Mouse (Mus musculus): Measurements from ENCODE around the gene Gm42742. TPM values are rescaled to one million over a fixed set of nuclear protein-coding genes. Genes with fewer than 3 reads are reported as not detected.

Gene Gm42742
- total RNA-seq, 1 experiment from 2014 or later, result 8.4 TPM

DNA sequence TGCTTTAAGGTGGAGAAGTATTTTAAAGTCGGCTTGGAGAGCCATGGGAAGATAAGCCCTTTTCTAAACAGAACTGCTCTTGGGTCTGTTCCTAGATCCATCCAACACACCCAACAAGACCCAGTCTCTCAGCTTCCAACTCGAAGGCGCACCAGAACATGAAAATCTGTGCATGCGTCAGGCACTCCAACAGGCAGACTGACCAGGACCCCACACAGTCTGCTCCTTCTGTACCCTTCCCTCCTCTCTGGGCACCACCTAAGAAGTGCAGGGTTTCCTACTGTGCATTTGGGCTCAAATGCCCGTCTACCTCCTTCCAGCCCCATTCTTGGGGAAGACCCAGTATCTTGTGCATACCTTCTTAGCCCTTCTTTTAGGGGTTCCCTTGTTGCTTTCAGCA, 406 bp downstream of the Gm42742 start:
- DNase-seq, result no peak

DNA sequence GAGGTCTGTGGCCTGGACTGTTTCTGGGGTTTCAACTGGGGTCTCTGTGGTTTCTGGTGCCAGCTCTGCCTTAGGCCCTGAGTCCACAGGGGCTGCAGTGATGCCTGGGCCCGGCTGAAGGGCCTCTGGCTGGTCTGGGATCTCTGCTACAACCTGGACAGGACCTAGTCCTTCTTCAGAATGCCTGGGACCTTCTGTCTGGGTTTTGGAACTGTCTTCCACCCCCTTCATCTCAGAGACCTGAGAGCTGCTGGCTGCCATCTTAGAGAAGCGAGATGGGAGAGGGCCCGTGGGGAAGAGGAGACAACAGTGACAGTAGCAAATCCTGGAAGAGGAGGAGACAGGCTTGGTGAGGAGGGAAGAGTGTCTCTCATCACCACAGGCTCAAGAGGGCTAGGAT, 866 bp downstream of the Gm42742 start:
- no peak for DNase-seq

- DNase-seq, result no peak
Observed at GRCm38 (mm10) chr7:127019306-127019960, 1.5 kb downstream of the Gm42742 start.

GRCm38 (mm10) chr7:127018416-127019305, 2.2 kb downstream of the Gm42742 start:
- no peak for DNase-seq

DNA sequence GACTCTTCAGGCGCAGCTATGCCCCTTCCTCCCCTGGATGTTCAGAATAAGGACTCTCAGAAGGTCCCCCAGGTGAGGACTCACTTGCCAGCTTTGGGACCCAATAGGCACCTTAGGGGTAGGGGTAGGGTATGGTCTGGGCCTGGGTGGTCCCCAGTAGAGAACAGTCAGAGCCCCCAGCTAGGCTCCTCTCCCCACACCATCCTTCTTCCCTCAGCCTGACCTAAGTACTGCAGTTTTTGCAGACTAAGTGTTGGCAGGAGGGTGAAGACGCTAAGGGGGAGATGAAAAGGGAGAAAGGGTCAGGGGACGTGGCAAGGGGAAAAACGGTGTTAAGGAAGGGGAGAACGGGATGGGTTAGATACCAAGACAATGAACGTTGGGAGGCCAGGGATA, 2.9 kb downstream of the Gm42742 start:
- no peak for DNase-seq

- DNase-seq, result peak; percentile 98
Observed at GRCm38 (mm10) chr7:127016971-127017949, 3.6 kb downstream of the Gm42742 start, which contains the start of gene Pagr1a. Gene Pagr1a, minus strand, starts transcription at chr7:127017352.

DNA sequence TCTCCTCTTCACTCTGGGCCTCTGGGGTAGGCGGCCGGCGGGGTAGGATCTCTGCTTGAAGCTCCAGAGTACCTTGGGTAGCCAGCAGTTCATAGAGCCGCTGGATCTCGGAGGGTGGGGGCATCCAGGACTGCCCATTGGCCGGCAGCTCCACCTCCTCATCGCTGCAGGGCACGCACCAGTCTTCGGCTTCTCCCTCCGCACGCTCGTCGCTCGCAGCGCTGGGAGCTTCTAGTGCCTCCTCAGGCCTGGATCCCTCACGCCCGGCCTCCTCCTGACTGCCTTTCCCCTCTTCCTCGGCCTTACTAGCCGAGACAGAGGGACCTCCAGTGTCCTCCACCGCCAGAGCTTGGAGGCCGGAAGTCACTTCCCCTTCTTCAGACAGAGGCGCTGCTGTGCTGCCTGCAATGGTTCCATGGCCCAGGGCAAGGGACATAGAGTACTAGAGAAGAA, 4.4 kb downstream of the Gm42742 start:
- peak; percentile 79 for DNase-seq

- DNase-seq, result no peak
Observed at GRCm38 (mm10) chr7:127016481-127016485, 4.6 kb downstream of the Gm42742 start, which contains the start of gene Pagr1b. Gene Pagr1b, minus strand, starts transcription at chr7:127016484.

GRCm38 (mm10) chr7:127016081-127016480, 4.8 kb downstream of the Gm42742 start:
- DNase-seq, result peak; percentile 69

GRCm38 (mm10) chr7:127014993-127015392, 5.9 kb downstream of the Gm42742 start:
- no peak for DNase-seq

GRCm38 (mm10) chr7:127014320-127014719, 6.6 kb downstream of the Gm42742 start, which contains the start of gene Mvp:
Gene Mvp, minus strand, starts transcription at chr7:127014621.
- peak; percentile 86 for DNase-seq

DNA sequence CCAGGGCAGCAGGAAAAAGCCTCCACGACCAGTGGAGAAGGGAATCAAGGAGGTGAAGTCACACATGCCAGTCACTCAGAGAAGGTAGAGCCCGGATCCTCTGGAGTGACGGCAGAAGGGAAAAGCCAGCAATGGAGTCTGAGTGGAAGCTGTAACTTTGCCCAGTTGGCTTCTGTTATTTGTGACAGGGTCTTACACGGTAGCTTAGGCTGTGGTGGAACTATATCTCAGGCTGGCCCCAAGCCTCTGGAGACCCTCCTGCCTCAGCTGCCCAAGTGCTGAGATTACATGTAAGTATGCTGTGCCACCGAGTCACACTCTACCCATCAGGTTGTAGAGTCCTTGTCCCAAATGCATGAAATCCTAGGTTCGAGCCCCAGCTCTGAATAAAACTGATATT, 7.5 kb downstream of the Gm42742 start:
- no peak for DNase-seq

- DNase-seq, result no peak
Observed at GRCm38 (mm10) chr7:127012845-127013244, 8.1 kb downstream of the Gm42742 start.

- no peak for DNase-seq
Observed at GRCm38 (mm10) chr7:127012374-127012773, 8.5 kb downstream of the Gm42742 start.

- no peak for DNase-seq
Observed at GRCm38 (mm10) chr7:127011717-127012116, 9.2 kb downstream of the Gm42742 start.

DNA sequence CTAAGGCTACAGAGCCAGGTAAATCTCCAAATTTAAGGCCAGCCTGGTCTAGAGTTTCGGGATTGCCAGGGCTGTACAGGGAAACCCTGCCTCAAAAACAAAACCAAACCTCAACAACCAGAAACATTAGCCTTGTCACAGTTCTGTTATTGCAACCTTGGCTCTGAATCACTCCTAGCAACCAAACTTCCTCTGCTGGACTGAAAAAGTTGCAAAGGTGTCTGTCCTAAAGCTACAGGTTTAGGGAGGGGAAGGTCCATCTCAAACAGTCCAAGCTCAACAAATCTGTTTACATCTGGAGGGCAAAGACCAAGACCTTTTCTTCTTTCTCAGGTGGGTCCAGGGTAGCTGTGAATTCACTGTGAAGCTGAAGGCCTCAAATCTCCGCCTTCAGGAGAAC, 9.8 kb downstream of the Gm42742 start:
- DNase-seq, result no peak

- no peak for DNase-seq
Observed at GRCm38 (mm10) chr7:127009307-127010085, 11.4 kb downstream of the Gm42742 start.

DNA sequence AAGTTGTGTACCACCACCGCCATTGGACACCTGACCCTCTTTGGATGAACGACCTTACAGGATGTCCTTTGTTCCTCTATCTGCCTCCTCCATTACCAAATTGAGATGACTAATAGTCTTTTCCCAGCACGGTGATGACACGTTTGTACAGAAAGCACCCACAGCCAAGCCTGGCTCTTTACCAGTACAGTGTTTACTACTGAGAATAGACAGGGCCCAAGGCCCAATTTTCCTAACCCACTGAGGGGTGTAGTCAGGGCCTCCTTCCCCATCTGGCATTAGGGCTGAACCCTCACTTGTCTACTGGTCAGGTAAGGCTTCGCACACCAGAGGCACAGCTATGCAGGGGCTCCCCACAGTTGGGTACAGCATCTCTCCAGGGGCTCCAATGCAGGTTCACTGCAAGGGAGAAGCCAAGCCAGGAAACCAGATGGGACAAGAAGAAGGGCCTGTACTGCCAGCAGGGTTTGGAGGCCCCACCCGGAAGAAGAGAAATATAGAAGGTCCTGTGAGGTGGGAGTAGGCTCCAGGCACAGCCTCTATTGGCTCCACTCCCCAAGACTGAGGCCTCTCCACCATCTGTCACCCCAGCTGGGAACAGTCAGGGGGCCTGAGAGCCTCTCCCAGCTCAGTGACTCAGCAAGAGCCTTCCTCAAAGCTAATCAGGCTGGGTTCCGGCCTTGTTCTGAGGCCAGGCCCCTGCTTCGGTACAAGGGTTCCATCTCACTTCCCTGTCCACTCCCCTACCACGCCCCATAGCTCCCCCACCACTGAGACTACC, 12.5 kb downstream of the Gm42742 start:
- DNase-seq, result peak; percentile 80

DNA sequence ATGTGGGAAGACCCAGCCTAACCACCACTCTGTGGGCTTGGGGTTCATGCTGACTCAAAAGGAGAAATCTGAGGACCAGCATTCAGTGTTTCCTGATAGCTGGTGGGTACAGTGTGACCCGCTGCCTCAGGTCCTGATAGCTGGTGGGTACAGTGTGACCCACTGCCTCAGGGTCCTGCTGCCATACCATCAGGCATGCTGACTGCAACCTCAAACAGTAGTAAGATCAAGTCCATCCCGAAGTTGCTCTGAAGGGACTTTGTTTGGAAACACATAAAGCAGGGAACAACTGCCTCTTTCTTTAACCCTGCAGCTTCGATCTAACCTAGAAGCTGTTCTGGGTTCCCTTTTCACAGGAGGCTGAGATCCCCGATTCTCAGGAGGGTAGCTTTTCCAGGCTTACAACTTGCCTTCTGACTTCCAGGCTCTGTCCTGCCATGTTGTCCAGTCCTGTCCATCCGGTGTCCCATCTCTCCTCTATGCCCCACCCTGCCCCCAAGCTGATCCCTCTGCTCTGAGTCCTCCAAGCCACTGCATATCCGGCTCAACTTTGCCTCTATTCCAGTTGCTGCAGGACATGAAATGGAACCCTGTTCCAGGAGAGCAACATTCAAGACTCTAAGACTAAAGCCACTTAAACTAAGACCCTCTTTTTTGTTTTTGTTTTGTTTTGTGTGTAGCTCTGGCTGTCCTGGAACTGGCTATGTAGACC, 13.4 kb downstream of the Gm42742 start:
- DNase-seq, result no peak

GRCm38 (mm10) chr7:127004122-127004875, 16.6 kb downstream of the Gm42742 start:
- DNase-seq, result no peak

Data from adrenal gland, postnatal 14 days (tissue).